In the genomic region with DNA sequence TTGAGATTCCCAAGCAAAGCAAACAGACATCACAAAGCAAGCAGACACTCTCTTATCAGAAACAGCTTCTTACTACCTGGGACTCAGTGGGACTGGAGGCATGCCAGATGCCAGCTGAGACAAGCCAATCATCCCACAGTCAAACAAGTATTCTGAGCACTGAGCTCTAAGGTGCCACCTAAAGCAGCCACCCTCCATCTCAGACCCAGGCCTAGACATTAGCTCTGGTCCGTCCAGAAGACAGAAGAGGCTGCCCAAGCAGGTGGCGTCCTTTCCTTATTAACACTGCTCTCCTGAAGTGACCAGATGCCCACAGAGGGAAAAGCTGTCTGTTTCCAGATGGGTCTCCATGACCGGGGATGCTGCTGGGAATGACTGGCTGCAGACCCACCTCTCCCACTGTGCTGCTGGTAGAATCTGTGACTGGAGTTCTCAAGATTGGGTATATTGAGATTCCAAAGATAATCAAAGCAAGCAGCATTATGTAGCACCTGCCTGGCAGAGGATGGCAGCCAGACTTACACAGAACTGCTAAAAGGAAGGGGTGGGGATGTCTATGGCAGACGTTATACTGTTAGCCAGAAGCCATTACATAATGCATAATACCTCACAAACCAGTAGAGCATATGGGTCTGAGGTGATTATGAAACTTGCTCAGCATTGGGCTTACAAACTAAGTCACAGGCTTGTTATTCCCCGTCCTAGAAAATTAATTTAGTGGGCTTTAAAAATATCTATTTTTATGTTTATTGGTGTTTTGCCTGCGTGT, we compare ENCODE assay signal across 36 mouse cellular contexts. TPM values are rescaled to one million over a fixed set of nuclear protein-coding genes. Genes with fewer than 3 reads are reported as not detected.
DNase-seq lines count a peak whose midpoint lies in the region; ATAC-seq lines count a peak whose summit lies in the region.
"Had no signal": no experiment of that assay in that cellular context is flagged by ENCODE, and none has a peak within 500 bp of the region (broad histone marks: within the 10 kb centered on the region; RNA-seq: fewer than 3 reads in every experiment).

No protein-coding gene starts in this region.

- no peak overlapping the region for H3K9ac ChIP-seq in midbrain, embryonic 12.5 days (replicated peaks)
- H3K9ac ChIP-seq in midbrain, embryonic 14.5 days (replicated peaks; ENCODE audit: low read length), result no peak overlapping the region
- H3K9ac ChIP-seq: heart, embryonic 15.5 days; kidney, embryonic 15.5 days; liver, embryonic 14.5 days; neural tube, embryonic 15.5 days had no signal

- H3K4me1 ChIP-seq in midbrain, embryonic 12.5 days, result peaks cover 11% of the 10 kb centered on the region
- H3K4me1 ChIP-seq in midbrain, embryonic 14.5 days (ENCODE audit: control insufficient read depth, insufficient read depth, low read length), result peaks cover 6% of the 10 kb centered on the region; the same call in 1 of the 2 replicates

- peak; percentile 26 for DNase-seq in cerebellum, adult 9-10 months
- DNase-seq in cerebellum, adult 9-11 months, result no peak
- DNase-seq in layer of hippocampus, adult 9-11 months, result peak; percentile 45
- DNase-seq in layer of hippocampus, postnatal 14 days (ENCODE audit: low spot score in 2 of 2), result no peak
- no peak for DNase-seq in midbrain, embryonic 14.5 days
- no peak for DNase-seq in ovary, postnatal 10 days (ENCODE audit: low spot score)
- no peak for DNase-seq in adrenal gland, adult (ENCODE audit: inconsistent age in 2 of 2, low spot score in 1 of 2)
- DNase-seq: adrenal gland, adult 2 months; cerebellum, adult 8-10 months; gastrocnemius, postnatal 25 days; heart, adult 11 months; kidney, adult 18-20 months; kidney, postnatal 25 days; liver; lung, adult 2 months; lung, postnatal 10 days; right cerebral cortex, postnatal 4 days; thymus, adult 2 months; thymus, postnatal 36 days had no signal

- H3K36me3 ChIP-seq in midbrain, embryonic 12.5 days, result peaks cover 45% of the 10 kb centered on the region
- H3K36me3 ChIP-seq in midbrain, embryonic 14.5 days (ENCODE audit: control insufficient read depth, insufficient read depth, low read length), result peaks cover 43% of the 10 kb centered on the region

- H3K4me3 ChIP-seq in midbrain, embryonic 12.5 days, result no peak overlapping the region
- H3K4me3 ChIP-seq in midbrain, embryonic 14.5 days (replicated peaks; ENCODE audit: low read depth, low read length), result no peak overlapping the region
- H3K4me3 ChIP-seq: erythroblast, embryonic 14.5 days; heart, embryonic 10.5 days; heart, embryonic 15.5 days; kidney, embryonic 15.5 days; midbrain, embryonic 10.5 days; neural tube, embryonic 15.5 days had no signal

- no peak for ATAC-seq in midbrain, embryonic 12.5 days (ENCODE audit: low FRiP score, low read depth)
- ATAC-seq in midbrain, embryonic 14.5 days (ENCODE audit: low FRiP score, low TSS enrichment), result no peak
- ATAC-seq: hindbrain, embryonic 16.5 days had no signal

- H3K9me3 ChIP-seq in midbrain, embryonic 12.5 days, result no peaks in the 10 kb centered on the region
- H3K9me3 ChIP-seq in midbrain, embryonic 14.5 days (ENCODE audit: control insufficient read depth, low read length), result no peaks in the 10 kb centered on the region
- H3K9me3 ChIP-seq: G1E; heart, embryonic 10.5 days; heart, embryonic 15.5 days; kidney, embryonic 15.5 days; midbrain, embryonic 10.5 days; neural tube, embryonic 15.5 days had no signal

- 0 out of 2 replicates have a peak overlapping the region, but pooled peaks have one; percentile 7 for H3K27ac ChIP-seq in midbrain, embryonic 12.5 days (replicated peaks)
- no peak overlapping the region for H3K27ac ChIP-seq in midbrain, embryonic 14.5 days (replicated peaks; ENCODE audit: low read depth, low read length)
- H3K27ac ChIP-seq: heart, embryonic 10.5 days; heart, embryonic 15.5 days; kidney, embryonic 15.5 days; liver, embryonic 14.5 days; midbrain, embryonic 10.5 days; neural tube, embryonic 15.5 days; stomach, postnatal 0 days had no signal

- no peak overlapping the region for H3K4me2 ChIP-seq in midbrain, embryonic 12.5 days (replicated peaks)
- H3K4me2 ChIP-seq in midbrain, embryonic 14.5 days (ENCODE audit: low read length), result no peak overlapping the region
- H3K4me2 ChIP-seq: heart, embryonic 15.5 days; kidney, embryonic 15.5 days; neural tube, embryonic 15.5 days had no signal

- peaks cover 28% of the 10 kb centered on the region for H3K27me3 ChIP-seq in midbrain, embryonic 12.5 days
- H3K27me3 ChIP-seq in midbrain, embryonic 14.5 days (ENCODE audit: control insufficient read depth, insufficient read depth, low read length), result peaks cover 9% of the 10 kb centered on the region; the same call in 1 of the 2 replicates

- WGBS in midbrain, embryonic 12.5 days, result 78% methylated on average over 6 of the region's 6 CpGs
- 69% methylated on average over 6 of the region's 6 CpGs for WGBS in midbrain, embryonic 14.5 days

RNA-seq across cellular contexts. Expression of gene Tnfrsf13b, which starts 23.9 kb away (rescaled TPM):
- 1 to 10 TPM in 1 of 2 experiments, under 1 TPM in 1; 0.99 to 1.4 TPM for total RNA-seq in layer of hippocampus, postnatal 14 days (2021)
- polyA plus RNA-seq in midbrain, embryonic 12.5 days (2016; fragmentation: Nextera tagmentation; extraction: Ambion mirVana), result 0.68 and 1.6 TPM in 2 replicates
- polyA plus RNA-seq in midbrain, embryonic 14.5 days (2014; fragmentation: Nextera tagmentation; extraction: Ambion mirVana), result 0.35 and 2.0 TPM in 2 replicates
- polyA plus RNA-seq: C2C12 had no signal

RNA-seq across cellular contexts. Expression of gene Usp22, which starts 24.4 kb away (rescaled TPM):
- total RNA-seq in layer of hippocampus, postnatal 14 days (2021), result 100 to 1,000 TPM; 319 to 320 TPM
- 338 and 345 TPM in 2 replicates for polyA plus RNA-seq in midbrain, embryonic 12.5 days (2016; fragmentation: Nextera tagmentation; extraction: Ambion mirVana)
- 462 and 529 TPM in 2 replicates for polyA plus RNA-seq in midbrain, embryonic 14.5 days (2014; fragmentation: Nextera tagmentation; extraction: Ambion mirVana)

RNA-seq across cellular contexts. Expression of gene Aldh3a1, which starts 56.9 kb away (rescaled TPM):
- under 1 TPM; 0.81 to 0.95 TPM for total RNA-seq in layer of hippocampus, postnatal 14 days (2021)
- polyA plus RNA-seq in midbrain, embryonic 12.5 days (2016; fragmentation: Nextera tagmentation; extraction: Ambion mirVana), result not detected in 2 replicates
- 0.12 TPM in 1 of 2 replicates, not detected in the other for polyA plus RNA-seq in midbrain, embryonic 14.5 days (2014; fragmentation: Nextera tagmentation; extraction: Ambion mirVana)
- total RNA-seq: adrenal gland, postnatal 4 days; monocyte, adult 5-6 weeks had no signal
- polyA plus RNA-seq: erythroblast, embryonic 14.5 days; forebrain, embryonic 11.5 days; G1E; heart, embryonic 10.5 days; hindbrain, embryonic 11.5 days; intestine, embryonic 14.5 days; midbrain, embryonic 10.5 days had no signal

Comparison
In these comparisons a context has a peak if more than half of its experiments do, and no peak if none do; other contexts are left out.
1. DNase-seq: peak in cerebellum, adult 9-10 months (single experiment) and layer of hippocampus, adult 9-11 months (single experiment); none in cerebellum, adult 9-11 months (single experiment), layer of hippocampus, postnatal 14 days (0 of 2), midbrain, embryonic 14.5 days (single experiment), ovary, postnatal 10 days (single experiment) and adrenal gland, adult (0 of 2).